Comparison of ENCODE assay signal across 8 mouse cellular contexts in genomic region chr5:117119777-117120488, GRCm38 (mm10). TPM values are rescaled to one million over a fixed set of nuclear protein-coding genes. Genes with fewer than 3 reads are reported as not detected.
DNase-seq lines count a peak whose midpoint lies in the region; ATAC-seq and TF ChIP-seq lines count a peak whose summit lies in the region.

Taok3 (plus strand) TSS chr5:117120129.

- under 1% methylated on average over 73 of the region's 74 CpGs for WGBS in heart, embryonic 12.5 days
- under 1% methylated on average over 74 of the region's 74 CpGs for WGBS in kidney, postnatal 0 days
- WGBS in liver, embryonic 11.5 days, result under 1% methylated on average over 74 of the region's 74 CpGs
- WGBS in stomach, embryonic 14.5 days, result under 1% methylated on average over 74 of the region's 74 CpGs

- H3K4me2 ChIP-seq in heart, embryonic 12.5 days, result peak within 1 kb of the TSS; percentile 94
- H3K4me2 ChIP-seq in kidney, postnatal 0 days (ENCODE audit: low read length), result peak within 1 kb of the TSS; percentile 85
- peak within 1 kb of the TSS; percentile 97 for H3K4me2 ChIP-seq in liver, embryonic 11.5 days
- peak within 1 kb of the TSS; percentile 93 for H3K4me2 ChIP-seq in stomach, embryonic 14.5 days (replicated peaks; ENCODE audit: low read depth, low read length)

- TF ChIP-seq CTCF in kidney, postnatal 0 days (IDR thresholded peaks at IDR 0.05; ENCODE audit: low read depth), result peak; percentile 14; the same call in 1 of the 2 replicates

- peak; percentile 77 for ATAC-seq in erythroid progenitor cell, adult 5-6 weeks (replicated peaks; ENCODE audit: low FRiP score, poor library complexity, severe bottlenecking)
- ATAC-seq in heart, embryonic 12.5 days (ENCODE audit: insufficient number of reproducible peaks, low FRiP score), result peak; percentile 93
- ATAC-seq in kidney, postnatal 0 days (replicated peaks; ENCODE audit: low FRiP score, low read depth), result peak; percentile 93
- ATAC-seq in liver, embryonic 11.5 days (replicated peaks; ENCODE audit: low FRiP score), result peak; percentile 83
- peak; percentile 90 for ATAC-seq in stomach, embryonic 14.5 days (ENCODE audit: insufficient number of reproducible peaks, insufficient read depth, low FRiP score, low read depth)

- no peaks in the 10 kb centered on the region for H3K36me3 ChIP-seq in heart, embryonic 12.5 days
- no peaks in the 10 kb centered on the region for H3K36me3 ChIP-seq in kidney, postnatal 0 days (ENCODE audit: insufficient read depth, low read length)
- no peaks in the 10 kb centered on the region for H3K36me3 ChIP-seq in liver, embryonic 11.5 days (ENCODE audit: control insufficient read depth, insufficient read depth, low read length)
- H3K36me3 ChIP-seq in stomach, embryonic 14.5 days (ENCODE audit: control insufficient read depth, insufficient read depth, low read length), result no peaks in the 10 kb centered on the region

- H3K4me3 ChIP-seq in heart, embryonic 12.5 days, result peak within 1 kb of the TSS; percentile 81
- H3K4me3 ChIP-seq in kidney, postnatal 0 days (replicated peaks; ENCODE audit: low read depth, low read length), result peak within 1 kb of the TSS; percentile 69
- H3K4me3 ChIP-seq in liver, embryonic 11.5 days (ENCODE audit: low read depth, low read length), result peak within 1 kb of the TSS; percentile 89
- H3K4me3 ChIP-seq in stomach, embryonic 14.5 days (ENCODE audit: low read depth, low read length), result peak within 1 kb of the TSS; percentile 72

- 0 out of 2 replicates have a peak, but pooled peaks cover 2% of the 10 kb centered on the region for H3K27me3 ChIP-seq in heart, embryonic 12.5 days (replicated peaks)
- no peaks in the 10 kb centered on the region for H3K27me3 ChIP-seq in kidney, postnatal 0 days (ENCODE audit: insufficient read depth, low read length)
- no peaks in the 10 kb centered on the region for H3K27me3 ChIP-seq in liver, embryonic 11.5 days (replicated peaks; ENCODE audit: control insufficient read depth, insufficient read depth, low read length)
- H3K27me3 ChIP-seq in stomach, embryonic 14.5 days (ENCODE audit: control insufficient read depth, insufficient read depth, low read length), result no peaks in the 10 kb centered on the region

- DNase-seq in CD4-positive helper T cell, adult 2 months (ENCODE audit: low read depth, low spot score), result peak; percentile 99
- DNase-seq in brain, embryonic 18.5 days (ENCODE audit: low read depth, low spot score), result peak; percentile 97
- peak; percentile 99 for DNase-seq in kidney, postnatal 0 days (ENCODE audit: low spot score)
- DNase-seq in liver, embryonic 11.5 days (ENCODE audit: low spot score), result peak; percentile 99
- peak; percentile 98 for DNase-seq in naive thymus-derived CD4-positive, alpha-beta T cell, adult 2 months (ENCODE audit: low read depth)

- H3K27ac ChIP-seq in heart, embryonic 12.5 days (ENCODE audit: poor library complexity, severe bottlenecking), result peak within 1 kb of the TSS; percentile 70; the same call in 1 of the 2 replicates
- peak within 1 kb of the TSS; percentile 82 for H3K27ac ChIP-seq in kidney, postnatal 0 days
- peak within 1 kb of the TSS; percentile 90 for H3K27ac ChIP-seq in liver, embryonic 11.5 days (ENCODE audit: low read depth, low read length)
- peak within 1 kb of the TSS; percentile 52; the same call in 1 of the 2 replicates for H3K27ac ChIP-seq in stomach, embryonic 14.5 days (ENCODE audit: low read length)

- H3K9ac ChIP-seq in heart, embryonic 12.5 days, result peak within 1 kb of the TSS; percentile 82
- peak within 1 kb of the TSS; percentile 70 for H3K9ac ChIP-seq in kidney, postnatal 0 days (ENCODE audit: low read depth, low read length)
- peak within 1 kb of the TSS; percentile 76 for H3K9ac ChIP-seq in liver, embryonic 11.5 days (ENCODE audit: low read depth, low read length)
- H3K9ac ChIP-seq in stomach, embryonic 14.5 days (replicated peaks; ENCODE audit: low read depth, low read length), result peak within 1 kb of the TSS; percentile 61

- peaks cover 16% of the 10 kb centered on the region for H3K4me1 ChIP-seq in heart, embryonic 12.5 days (replicated peaks)
- H3K4me1 ChIP-seq in kidney, postnatal 0 days (replicated peaks; ENCODE audit: insufficient read depth, low read length), result peaks cover 11% of the 10 kb centered on the region; the same call in 1 of the 2 replicates
- peaks cover 30% of the 10 kb centered on the region for H3K4me1 ChIP-seq in liver, embryonic 11.5 days (replicated peaks; ENCODE audit: control insufficient read depth, insufficient read depth, low read length)
- peaks cover 14% of the 10 kb centered on the region for H3K4me1 ChIP-seq in stomach, embryonic 14.5 days (ENCODE audit: control insufficient read depth, insufficient read depth, low read length)

- no peaks in the 10 kb centered on the region for H3K9me3 ChIP-seq in heart, embryonic 12.5 days (replicated peaks)
- no peaks in the 10 kb centered on the region for H3K9me3 ChIP-seq in kidney, postnatal 0 days (replicated peaks; ENCODE audit: low read length)
- H3K9me3 ChIP-seq in liver, embryonic 11.5 days (ENCODE audit: control insufficient read depth, low read length), result no peaks in the 10 kb centered on the region
- H3K9me3 ChIP-seq in stomach, embryonic 14.5 days (ENCODE audit: control insufficient read depth, low read depth, low read length), result no peaks in the 10 kb centered on the region

RNA-seq across cellular contexts. Expression of gene Taok3, which starts in this region (rescaled TPM):
- total RNA-seq in erythroid progenitor cell, adult 5-6 weeks (2015; ENCODE audit: low replicate concordance), result 53.7 and 55.1 TPM in 2 replicates
- total RNA-seq in erythroid progenitor cell, adult 5-6 weeks (2017; ENCODE audit: low replicate concordance), result 48.5 and 60.2 TPM in 2 replicates
- polyA plus RNA-seq in heart, embryonic 12.5 days (2016; fragmentation: Nextera tagmentation; extraction: Ambion mirVana), result 11.6 and 13.3 TPM in 2 replicates
- polyA plus RNA-seq in kidney, postnatal 0 days (2015; fragmentation: Nextera tagmentation; extraction: Ambion mirVana), result 16.1 and 19.8 TPM in 2 replicates
- polyA plus RNA-seq in liver, embryonic 11.5 days (2014; fragmentation: Nextera tagmentation; extraction: Ambion mirVana), result 69.3 and 73.6 TPM in 2 replicates
- polyA plus RNA-seq in stomach, embryonic 14.5 days (2014; fragmentation: Nextera tagmentation; extraction: Ambion mirVana), result 22.0 and 24.8 TPM in 2 replicates

Comparison
In these comparisons a context has a peak if more than half of its experiments do, and no peak if none do; other contexts are left out.
1. Peak in every context shown above with its lines: DNase-seq, ATAC-seq, H3K4me3 ChIP-seq and H3K27ac ChIP-seq.